Mouse (Mus musculus) liver, embryonic 12.5 days (tissue): ENCODE measurements around the gene Zfp986. TPM values are rescaled to one million over a fixed set of nuclear protein-coding genes. Genes with fewer than 3 reads are reported as not detected.

ENCODE experiments used
- polyA plus RNA-seq: library from polyadenylated mRNA; unstranded; fragments of >200 nt; fragmentation: Nextera tagmentation; extraction: Ambion mirVana; gene quantifications from 2 replicates; pipeline ENCODE4 v1.2.1, GENCODE M21; 2016

Zfp986 gene
- polyA plus RNA-seq, 1 experiment from 2014 or later, result not detected

Other genes starting within 250 kb of the Zfp986 start
- not detected in 2 replicates for gene Zfp980, start 198.1 kb upstream of the Zfp986 start, polyA plus RNA-seq
- gene Zfp987, start 228.5 kb downstream of the Zfp986 start, polyA plus RNA-seq, result 0.32 and 0.37 TPM in 2 replicates